Mouse (Mus musculus) ovary, postnatal 10 days (tissue): ENCODE measurements at regions not wholly inside any gene's neighbourhood (a gene's known extent, or its start where the extent isn't known, plus 50 kb on each side); places are given as distances from the start of the nearest gene placed in this dataset.

Experiments used
- DNase-seq: peaks from one replicate; pipeline ENCODE4 v3.0.0; 2022; ENCODE audit warnings: low spot score

DNA sequence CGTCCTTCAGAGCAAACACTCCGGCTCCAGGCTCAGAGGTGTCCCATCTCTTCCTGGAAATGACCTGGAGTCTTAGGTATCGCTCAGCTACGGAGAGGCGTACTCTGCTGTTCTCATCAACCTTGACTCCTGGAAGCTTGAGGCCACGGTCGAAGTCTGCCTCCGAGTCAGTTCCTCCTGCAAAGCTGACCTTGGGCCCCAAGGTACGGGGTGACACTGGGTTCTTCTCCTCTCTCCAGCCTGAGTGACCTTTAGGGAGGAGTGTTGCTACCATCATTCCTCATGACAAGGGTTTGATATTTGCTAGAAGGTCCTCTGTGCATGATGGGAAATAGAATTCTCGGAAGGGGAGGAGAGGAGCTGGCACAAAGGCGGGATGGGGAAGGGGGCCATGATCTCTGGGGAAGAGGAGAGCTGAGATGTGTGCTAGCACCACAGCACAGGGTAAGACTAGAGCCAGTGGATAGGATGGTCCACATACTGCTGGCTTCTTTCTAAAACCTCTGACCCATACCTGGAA, 469.0 kb downstream of the Rps24 start:
- no peak for DNase-seq

DNA sequence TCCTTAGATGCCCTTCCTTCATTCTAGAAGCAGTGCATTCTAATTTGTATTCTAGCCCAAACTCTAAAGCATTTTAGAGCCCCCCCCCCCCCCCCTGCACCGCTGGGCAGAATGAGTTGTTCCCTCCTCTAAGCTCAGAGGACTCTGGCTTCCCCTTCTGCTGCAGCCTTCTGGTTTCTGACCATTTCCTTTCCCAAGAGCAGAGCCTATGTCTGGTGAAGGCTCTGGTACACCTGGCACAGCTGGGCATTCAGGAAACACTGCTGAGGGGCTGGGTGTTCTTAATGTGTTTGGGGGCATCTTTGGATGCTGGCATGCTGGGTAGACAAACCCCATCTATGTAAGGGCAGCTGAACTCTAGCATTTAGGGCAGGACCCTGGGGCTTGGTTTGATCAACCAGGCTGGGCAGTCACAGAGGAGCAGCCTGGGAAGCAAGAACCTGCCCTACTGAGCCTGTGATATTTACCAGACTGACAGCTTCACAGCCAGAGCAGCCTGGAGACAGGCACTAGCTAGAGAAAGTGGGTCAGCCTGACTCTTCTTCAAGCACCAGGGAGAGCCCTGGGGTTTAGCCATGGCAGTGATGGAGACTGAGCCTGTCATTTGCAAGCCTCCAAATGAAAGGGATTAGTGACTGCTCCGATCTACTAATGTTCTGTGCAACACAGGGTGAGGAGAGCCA, 469.7 kb downstream of the Rps24 start:
- no peak for DNase-seq

DNA sequence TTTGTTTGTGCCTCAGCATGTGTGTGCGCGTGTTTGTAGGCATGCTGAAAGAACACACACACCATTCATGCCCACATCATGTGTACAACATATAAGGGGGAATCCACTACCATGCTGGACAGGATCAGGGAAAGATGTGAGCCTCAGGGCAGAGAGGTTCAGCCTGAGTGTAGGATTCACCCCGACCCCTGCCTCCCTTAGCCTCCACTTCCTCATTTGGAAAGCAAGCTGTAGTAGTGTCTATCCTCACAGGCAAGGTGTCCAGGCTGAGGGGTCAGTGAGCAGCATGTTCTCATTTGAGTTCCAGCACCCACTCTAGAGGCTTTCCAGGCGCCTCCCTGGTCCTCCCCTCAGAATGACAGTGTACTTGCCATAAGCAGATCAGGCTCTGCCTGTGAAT, 470.5 kb downstream of the Rps24 start:
- no peak for DNase-seq

DNA sequence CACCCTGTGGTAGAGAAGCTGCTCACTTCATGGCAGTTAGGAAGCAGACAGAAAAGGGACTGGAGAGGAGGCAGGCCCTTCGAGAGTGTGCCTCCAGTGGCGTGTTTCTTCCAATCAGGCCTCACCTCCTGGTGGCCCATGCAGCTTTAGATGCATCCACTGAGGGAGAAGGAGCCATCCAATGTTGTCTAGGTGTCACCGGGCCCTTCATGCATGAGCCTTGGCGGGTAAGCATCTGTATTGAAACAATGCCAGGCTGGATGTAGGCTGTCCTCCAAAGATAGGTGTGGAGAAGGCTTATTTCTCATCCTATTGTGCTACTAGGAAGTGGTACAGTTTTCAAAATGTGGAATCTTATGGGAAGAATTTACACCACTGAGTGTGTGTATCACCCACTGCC, 471.9 kb downstream of the Rps24 start:
- DNase-seq = no peak

DNA sequence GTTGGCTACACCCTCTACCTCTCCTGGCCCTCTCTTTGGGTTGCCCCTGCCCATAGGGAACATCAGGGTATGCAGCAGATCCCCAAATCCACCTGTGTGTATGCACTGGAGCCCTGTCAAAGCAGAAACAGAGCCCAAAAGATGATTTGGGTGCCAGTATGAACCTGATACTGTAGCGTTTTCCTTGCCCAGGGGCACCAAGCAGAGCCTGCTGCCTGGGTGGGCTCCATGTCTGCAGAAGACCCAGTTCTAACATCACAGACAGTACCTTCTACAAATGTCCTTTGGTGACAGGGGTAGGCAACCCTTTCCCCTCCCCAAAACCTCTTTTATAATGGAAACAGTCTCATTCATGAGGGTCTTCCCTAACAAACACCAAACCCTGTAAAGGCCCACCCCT, 472.5 kb downstream of the Rps24 start:
- no peak for DNase-seq

DNA sequence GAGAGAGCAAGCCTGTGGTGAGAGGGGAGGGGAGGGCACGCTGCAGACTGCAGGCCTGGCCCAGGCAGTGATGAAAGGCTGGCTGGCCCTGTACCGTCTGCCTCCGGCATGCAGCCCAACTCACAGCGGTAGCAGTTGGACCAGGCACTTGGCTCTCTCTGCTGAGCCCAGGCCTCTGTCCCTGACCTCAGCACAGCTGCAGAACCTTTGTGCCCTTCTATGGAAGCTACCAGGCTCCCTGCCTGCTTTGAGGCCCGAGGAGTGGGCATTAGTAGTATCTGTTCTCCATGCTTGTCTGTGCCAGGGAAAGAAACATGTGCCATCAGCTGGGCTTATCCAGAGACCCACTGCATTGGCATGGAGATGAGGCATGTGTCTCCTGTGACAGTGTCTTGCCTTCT, 473.2 kb downstream of the Rps24 start:
- no peak for DNase-seq

DNA sequence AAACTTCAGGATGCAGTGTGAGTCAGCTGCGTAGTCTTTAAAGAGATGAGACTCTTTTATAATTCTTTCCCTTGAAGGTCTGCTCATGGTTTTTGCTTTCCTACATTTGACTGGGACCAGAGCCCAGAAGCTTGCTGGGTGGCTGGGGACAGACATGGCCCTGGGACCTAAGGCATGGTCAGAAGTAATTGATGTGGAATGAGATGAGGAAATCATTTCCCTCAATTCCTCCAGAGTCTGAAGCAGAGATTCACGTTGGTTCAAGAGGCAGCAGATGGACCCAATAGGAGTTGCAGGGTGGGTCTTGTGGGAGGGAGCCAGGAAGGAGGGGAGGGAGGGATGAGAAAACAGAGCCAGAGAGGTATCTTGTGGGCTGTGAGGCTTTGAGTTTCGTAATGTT, 473.9 kb downstream of the Rps24 start:
- no peak for DNase-seq

DNA sequence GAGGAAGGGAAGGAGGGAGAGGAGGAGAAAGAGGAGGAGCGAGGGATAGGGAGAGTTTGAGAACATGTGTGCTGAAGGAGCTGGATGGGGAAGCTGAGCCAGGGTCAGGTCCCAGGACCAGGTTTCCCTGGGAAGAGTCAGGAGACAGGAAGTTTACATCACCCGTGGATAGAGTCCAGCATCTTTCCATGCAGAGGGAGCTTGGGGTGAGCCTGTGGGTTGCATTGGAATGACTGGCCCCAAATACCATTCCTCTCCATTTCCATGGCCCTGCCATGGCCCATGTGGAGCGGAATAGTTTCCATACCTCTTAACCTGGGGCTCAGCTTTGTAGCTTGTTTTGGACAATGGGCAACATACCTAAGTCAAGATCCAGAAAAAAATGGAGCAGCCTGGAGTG, 474.8 kb downstream of the Rps24 start:
- DNase-seq = no peak

DNA sequence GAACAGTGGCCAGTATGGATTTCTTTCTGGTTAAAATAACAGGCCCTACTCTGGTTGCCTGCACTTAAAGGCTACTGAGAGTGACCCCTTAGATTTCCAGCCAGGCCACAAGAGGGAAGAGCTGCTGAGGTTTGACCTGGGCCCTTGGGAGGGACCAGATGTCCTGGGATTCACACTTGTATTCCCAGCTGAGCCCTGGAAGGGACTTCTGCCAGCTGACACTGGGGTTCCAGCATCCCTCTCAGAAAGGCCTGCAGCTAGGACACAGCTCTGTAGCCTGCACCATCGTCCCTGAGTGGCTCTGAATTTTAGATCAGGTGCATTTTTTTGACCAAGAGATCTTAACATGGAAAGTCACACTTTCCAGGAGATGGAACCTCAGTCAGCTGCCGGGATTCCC, 482.7 kb downstream of the Rps24 start:
- DNase-seq = no peak

DNA sequence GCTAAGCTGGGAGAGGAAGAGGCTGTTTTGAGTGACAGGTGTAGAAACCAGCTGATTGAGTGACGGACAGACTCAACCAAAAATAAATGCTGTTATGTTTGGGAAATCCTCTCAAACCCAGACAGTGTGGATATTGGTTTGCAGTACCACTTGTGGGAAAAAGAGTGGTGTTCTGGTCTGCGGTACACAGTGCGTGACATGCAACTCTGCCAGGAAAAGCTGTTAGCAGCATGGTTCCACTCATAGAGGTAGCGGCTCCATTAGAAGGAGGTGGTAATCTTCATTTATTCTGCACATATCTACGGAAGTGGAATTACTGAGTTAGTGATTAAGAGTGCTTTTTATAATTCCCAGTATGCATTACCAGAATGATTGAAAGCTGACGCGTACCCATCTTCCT, 485.4 kb downstream of the Rps24 start:
- no peak for DNase-seq

DNA sequence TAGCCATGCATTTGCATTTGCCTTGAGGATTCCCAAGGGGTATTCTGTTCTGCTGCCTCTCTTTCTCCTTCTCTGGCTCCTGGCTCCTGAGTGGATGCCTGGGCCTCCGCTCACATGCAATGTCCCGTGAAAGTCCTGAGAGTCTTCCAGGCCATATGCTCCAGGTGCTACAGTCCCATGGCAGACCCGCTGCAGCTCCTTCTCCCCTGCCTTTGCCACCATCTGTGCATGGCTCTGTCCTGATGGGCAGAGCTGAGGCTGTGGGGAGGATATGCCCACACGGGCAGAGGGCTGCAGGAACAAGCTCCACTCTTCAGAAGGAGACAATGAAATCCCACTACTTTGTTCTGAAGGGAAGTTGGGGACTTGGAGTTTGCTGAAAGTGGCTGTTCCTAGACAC, 485.9 kb upstream of the Zmiz1 start:
- DNase-seq = no peak

DNA sequence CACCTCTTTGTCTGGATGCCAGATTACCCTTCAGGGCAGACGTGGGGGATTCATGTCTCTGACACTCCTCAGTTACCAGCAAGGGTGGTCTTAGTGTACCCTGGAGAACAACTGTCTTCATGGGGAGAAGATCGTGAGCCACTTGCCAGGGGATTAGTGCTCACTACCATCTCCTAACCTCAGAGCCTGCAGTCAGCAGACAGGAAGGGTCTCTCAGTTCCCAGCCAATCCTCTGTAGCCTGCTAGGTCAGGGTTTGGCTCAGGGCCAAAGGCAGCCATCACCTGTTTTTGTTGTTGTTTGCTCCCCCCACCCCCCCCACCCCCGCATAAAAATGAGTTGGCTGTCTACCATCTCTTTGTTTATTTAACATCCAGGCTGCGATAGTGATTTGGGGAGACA, 485.4 kb upstream of the Zmiz1 start:
- no peak for DNase-seq

DNA sequence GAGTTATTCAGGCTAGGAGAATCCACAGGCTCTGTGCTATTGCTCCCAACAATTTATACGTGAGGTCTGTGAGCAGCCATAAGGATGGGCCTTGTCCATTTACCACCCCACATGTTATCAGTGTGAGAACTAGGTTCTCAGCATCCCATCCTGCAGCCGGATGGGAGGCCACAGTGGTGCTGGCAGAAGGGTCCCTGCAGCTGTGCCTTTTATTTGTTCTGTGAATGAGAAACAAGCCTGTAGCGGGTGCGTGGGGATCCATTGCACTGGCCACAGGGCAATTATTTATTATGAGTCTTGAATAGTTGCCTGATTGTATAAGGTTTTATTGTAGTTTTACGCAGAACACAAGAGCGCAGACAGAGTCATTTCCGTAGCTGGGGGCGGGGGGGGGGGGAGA, 476.5 kb upstream of the Zmiz1 start:
- DNase-seq = no peak

DNA sequence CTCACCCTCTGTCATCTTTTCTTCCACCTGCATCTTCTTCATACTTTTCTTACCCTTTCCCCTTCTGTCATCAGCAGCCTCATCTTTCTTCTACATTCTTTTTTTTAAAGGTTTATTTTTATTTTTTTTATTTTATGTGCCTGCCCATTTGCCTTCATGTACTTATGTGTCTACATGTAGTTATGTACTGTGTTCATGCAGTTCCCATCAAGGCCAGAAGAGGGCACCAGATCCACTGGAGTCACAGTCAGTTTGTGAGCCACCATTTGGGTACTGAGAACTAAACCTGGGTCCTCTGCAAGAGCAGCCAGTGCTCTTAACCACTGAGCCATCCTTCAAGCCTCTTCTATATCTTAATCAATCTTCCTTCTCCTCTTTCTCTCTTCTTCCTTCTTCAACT, 475.7 kb upstream of the Zmiz1 start:
- DNase-seq = no peak

DNA sequence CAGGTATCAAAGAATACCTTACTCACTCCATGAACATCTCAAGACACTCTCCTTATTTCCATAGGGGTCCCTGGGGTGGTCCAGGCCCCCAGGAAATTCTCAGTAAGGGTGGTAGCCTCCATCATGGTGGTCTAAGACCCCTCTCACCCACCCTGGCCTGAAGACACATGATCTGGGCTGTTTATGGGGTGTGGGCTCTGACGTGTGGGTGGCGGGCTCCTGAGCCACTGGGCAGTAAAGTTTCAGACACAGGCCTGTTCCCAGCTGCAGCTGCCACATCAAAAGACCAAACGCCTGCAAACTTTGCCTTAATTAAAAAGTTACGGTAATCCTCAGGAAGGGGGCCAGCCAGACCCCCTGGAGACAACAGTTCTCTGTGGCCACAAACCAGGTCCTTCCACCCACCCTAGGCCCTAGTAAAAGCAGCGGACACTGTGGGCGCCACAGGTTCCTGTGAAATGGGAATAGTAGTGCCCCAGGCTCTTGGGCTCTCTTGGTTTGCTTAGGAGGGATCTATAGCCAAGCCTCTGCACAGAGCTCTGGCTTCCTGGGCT, 473.1 kb upstream of the Zmiz1 start:
- DNase-seq = no peak

DNA sequence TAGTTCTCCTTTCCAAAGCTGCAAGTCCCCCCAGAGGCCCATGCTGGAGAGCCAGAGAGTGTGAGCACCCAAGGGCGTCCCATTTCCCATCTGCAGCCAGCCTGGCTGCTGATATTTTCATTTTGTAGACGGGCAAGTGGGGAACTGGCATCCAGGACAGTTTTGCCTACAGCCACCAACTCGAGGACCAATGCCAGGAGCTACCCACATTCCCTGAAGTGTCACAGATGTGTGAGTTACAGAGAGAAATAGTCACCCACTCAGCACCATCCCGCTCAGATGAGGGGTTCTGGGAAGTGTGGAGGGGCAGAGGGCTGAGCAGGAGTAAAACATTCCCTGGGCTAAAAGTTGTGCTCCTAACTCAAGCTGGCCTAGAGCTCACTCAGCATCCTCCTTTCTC, 472.6 kb upstream of the Zmiz1 start:
- no peak for DNase-seq

DNA sequence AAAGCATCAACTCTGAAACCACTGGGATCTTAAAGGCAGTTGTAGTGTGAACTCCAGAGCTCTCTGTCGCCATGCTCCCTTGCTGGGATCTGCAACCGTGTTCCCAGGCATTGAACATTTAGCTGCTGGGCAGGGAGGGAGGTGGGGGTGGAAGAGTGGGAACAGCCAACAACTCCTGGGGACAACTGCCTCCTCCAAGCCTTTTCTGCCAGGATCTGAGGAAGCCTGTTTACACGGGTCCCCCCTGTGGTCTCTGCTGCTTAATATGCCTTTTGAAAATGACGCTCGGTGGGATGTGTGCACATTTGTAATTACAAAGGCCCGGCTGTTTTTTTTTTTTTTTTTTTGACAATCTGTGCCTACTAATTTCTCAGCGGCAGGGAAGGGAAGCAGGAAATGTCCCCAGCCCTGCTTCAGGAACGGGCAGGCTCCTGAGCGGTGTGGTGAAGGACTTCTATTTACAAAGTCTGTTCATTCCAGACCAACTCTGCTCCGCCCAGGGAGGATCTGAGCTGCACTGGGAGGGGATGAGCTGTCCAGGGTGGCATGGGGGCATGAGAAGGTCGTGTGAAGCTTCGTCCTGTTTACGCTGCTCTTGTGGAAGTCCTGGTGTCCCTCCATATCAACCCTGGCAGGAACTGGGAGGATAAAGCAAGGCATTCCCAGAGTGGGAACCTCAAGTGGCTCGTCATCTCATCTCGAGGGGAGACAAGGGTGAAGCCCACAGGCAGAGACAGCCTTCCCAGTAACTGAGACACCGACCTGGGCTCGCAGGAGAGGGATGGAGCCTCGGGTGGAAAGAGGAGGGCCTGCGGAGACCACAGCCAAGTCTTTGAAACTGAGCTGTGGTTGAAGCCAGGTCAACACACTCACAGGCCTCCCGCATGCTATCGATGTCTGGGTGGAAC, 465.0 kb upstream of the Zmiz1 start:
- DNase-seq = no peak

DNA sequence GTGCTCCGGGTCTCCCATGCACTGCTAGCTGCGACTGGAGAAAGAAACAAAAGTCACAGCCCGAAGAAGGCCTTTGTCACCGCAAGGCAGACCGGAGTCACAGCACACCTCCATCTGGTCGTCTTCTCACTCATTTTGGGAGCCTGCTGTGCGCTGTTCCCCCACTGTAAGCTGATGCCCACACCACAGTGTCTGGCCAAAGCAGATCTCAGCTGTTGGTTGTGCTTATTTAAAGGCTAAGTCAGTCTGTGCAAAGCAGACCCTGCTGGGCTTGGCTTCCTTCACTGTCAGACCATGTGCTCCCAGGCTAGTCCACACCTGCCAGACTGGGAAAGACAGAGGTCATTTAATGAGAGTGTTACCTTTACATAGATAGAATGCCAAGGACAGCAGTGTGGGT, 463.8 kb upstream of the Zmiz1 start:
- DNase-seq = no peak

DNA sequence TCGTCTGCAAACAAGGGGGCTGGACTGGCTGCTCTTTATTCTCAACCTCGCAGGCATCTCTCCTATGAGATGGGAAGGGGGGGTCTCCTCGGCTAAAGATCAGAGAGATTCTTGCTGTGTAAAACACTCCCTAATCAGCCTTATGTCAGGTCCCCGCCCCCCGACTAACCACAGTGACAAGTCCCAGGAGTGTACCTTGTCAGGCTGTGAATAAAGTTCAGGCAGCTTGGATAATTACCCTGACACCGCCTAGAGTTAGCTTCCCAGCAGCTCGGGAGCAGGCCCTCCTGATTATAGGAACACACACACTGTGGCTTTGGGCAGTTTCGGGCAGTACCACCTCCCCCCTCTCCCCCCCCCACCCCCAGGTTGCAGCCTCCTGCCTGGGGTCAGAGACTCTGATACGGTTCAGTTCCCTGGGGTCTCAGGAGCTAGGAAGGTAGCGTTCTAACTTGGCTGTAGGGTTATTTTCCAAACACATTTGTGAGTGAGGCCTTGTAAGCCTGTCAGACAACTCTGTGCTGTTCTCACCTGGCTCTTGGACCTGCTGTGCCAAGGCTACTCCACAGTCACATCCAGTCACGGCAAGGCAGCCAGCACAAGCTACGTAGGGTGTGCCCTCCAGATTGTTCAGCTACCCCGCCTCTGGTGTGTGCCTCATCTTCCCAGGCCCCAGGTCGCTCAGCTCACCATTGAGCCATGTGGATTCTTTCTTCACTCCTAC, 461.0 kb upstream of the Zmiz1 start:
- no peak for DNase-seq

DNA sequence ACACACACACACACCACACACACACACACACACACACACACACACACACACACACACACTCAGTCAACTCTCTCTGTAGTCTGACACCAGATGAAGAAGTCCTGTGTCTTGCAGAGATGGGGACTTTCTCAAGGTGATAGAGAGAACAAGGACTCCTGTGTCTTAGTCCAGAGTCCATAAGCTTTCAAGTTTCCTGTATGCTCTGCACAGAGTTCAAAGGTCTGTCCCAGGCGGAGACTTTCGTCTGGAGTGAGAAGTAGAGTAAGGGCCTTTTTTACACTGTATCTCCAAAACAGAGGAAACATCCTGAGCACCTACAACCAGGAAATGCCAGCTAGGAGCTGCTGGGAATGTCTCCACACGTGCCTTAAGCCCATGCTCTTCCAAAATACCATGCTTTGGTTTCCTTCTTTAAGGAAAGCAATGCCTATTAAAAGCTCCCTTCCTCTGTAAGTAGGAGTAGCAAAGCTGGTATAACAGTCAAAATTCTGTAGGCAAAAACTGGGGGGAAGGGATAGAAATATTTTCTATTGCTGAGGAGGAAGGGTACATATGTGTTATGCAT, 459.9 kb upstream of the Zmiz1 start:
- DNase-seq = no peak

DNA sequence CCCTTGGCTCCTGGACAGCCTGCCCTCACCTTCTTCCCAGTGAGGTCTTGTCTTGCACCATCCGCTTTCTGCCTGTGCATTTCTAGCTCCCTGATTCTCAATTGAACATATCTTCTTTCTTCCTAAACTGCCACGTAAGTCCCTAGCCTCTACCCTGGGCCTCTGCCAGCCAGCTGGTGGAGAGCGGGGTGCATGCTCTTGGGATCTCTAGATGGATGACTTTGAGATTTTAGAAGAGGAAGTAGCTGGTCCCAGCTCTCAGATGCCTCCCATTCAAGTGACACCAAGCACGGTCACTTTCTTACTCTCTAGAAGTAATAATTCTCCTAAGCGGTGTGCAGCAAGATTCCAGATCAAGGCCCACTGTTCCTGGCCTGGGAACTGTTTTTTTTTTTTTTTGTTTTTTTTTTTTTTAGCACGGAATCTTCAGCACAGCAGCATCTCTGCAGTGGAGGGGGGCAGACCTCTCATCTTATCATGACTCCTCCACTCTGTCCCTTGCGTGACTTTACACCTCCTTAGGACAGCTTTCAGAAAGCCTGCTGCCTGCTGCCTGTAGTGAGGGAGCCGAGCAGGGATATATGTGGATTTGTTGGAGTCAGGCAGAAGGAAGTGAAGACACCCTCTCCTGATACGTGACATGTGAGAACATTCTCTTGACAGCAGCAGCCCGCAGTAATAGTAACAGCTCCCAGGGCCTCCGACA, 453.6 kb upstream of the Zmiz1 start:
- no peak for DNase-seq

DNA sequence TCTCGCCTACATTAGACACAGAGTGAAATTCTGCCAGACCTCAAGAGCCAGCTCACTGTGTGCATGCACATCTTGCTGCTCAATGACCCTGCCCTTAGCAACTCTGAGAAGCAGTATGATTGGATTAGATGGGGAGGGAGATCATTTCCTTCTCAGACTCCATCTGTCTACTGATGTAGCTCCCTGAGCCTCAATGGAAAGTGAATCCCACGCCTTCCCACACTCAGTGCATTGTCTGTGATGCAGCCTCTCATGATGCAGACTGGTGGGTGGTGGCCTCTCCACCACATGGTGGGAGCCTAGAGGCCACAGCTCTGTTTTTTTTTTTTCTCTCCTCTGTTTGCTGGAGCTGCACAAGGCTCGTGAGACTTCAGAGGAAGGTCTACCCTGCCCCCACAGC, 447.1 kb upstream of the Zmiz1 start:
- no peak for DNase-seq
